Mouse (Mus musculus): ENCODE data around the gene Galnt17. TPM values are rescaled to one million over a fixed set of nuclear protein-coding genes. Genes with fewer than 3 reads are reported as not detected.

Gene Galnt17
- total RNA-seq, 2 experiments from 2014 or later: 4.4 to 4.6 TPM

DNA sequence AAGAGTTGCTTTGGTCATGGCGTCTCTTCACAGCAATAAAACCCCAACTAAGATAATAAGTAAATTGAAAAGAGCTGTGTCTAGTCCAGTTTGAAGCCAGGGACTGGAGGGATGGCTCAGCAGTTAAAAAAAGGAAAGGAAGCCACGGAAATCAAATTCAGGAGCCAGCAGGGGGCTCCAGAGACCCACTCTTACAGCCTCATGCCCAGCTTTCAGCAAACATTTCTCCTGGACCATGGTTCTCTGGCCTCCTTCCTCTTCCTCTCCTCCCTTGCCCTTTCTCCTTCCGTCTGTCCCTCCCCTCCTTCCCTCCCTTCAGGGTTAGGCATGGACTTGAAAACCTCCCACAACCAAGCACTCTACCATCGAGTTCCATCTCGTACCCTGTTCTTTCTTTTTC, 446.0 kb downstream of the Galnt17 start:
- intact Hi-C loops (cut with DNase I): loop anchor here (2.0 to 5.0 kb wide), 2 partner anchors 145 to 568 kb away; no protein-coding TSS in a partner anchor

DNA sequence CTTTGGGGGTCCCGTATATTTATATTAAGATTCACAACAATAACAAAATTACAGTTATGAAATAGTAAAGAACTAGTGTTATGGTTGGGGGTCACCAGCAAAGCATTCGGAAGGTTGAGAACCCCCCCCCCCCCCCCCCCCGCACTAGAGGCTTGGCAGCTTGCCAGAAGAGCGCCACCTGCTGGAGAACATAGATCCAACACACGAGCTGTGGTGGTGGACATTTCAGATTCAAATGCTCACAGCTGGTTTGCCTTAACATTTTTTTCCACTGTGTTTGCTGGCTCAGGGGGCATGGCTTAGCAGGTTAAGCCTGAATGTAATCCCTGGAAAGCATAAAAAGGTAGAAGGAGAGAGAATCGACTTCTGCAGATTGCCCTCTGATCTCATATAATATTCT, 448.6 kb downstream of the Galnt17 start:
- intact Hi-C loops (cut with DNase I): loop anchor here (5.0 kb wide), 1 partner anchor 148 kb away; no protein-coding TSS in a partner anchor

More for the DNA sequence above, 446.0 kb downstream of the Galnt17 start:
- DNase-seq: peak; percentile 44 to 50

DNA sequence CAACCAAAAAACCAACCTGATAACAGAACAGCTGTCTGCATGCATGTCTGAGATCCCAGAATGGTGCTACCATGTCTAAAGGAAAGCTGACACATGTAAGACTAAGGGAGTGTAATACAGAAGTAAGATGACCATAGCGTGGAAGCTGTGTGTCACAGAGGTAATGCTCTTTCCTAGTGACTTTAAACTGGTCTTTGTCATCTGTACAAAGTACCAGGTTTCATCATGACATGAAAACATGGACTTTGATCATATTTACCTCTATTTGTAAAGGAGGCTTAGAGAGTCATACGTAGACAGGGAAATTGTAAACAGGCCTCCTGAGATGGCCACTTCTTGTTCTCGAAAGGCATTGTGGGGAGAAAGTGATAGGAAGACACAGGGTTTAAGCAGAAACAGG, 449.6 kb downstream of the Galnt17 start:
- intact Hi-C loops (cut with DNase I): no loop called here
- DNase-seq: no peak

More for the DNA sequence above, 448.6 kb downstream of the Galnt17 start:
- peak in 1 of 2 experiments; percentile 10 for DNase-seq

DNA sequence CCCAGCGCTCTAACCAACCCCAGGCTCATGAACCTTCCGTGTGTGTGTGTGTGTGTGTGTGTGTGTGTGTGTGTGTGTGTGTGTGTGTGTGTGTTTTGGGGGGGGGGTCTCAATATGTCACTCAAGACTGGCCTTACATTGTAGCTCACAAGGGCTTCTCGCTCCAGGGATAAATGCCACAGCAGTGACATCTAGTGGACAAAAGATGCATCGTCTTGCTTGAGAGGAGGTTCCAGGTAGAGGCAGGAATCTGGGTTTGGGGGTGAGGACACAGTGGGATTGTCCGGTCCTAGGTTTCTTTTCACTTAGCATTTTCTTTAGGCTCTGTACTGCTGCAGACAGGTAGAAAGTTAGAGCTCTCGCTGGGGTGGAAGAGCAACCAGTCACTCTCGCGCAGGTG, 450.1 kb downstream of the Galnt17 start:
- DNase-seq: peak; percentile 27 to 53
- intact Hi-C loops (cut with DNase I): no loop called here

DNA sequence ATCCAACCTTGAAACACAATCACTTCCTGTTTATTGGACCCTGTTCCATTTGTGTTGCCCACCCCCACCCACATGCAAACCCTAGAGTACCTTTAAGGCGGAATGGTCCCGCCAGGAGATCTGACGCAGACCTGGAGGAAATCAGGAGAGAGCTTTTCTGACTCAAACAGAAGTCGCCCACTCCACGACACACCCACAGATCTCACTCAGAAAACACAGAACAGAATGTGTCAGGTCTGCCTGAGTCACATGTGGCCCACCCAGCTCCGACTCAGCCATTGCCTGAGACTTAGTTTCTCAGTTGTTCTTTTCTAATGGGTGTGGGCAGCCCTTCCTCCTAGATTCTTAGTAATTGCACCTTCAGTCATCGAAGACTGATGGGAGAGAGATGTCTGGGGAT, 453.9 kb downstream of the Galnt17 start:
- no peak for DNase-seq
- intact Hi-C loops (cut with DNase I): loop anchor here (5.0 kb wide), 2 partner anchors 537 to 1598 kb away; no protein-coding TSS in a partner anchor

DNA sequence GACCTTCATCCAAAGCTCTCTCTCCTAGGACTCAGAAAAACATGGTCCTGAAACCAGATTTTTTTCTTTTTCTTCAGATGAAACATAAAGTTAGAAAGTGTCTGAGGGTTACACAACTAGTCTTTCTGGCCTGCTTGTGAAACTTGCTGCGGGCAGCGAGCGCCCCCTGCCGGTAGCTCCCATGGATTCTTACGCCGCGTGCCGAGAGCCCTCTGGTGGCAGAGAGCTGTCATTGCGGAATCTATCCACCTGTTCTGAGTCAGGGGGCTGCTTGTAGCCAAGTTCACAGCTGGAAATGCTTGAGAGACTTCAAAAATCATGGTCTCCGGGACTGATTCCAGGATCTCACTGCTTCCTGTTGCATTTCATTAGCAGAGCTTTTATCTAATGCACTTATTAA, 454.9 kb downstream of the Galnt17 start:
- intact Hi-C loops (cut with DNase I): loop anchor here (1.0 to 5.0 kb wide), 4 partner anchors 448 to 1599 kb away; no protein-coding TSS in a partner anchor
- peak; percentile 89 to 92 for DNase-seq

DNA sequence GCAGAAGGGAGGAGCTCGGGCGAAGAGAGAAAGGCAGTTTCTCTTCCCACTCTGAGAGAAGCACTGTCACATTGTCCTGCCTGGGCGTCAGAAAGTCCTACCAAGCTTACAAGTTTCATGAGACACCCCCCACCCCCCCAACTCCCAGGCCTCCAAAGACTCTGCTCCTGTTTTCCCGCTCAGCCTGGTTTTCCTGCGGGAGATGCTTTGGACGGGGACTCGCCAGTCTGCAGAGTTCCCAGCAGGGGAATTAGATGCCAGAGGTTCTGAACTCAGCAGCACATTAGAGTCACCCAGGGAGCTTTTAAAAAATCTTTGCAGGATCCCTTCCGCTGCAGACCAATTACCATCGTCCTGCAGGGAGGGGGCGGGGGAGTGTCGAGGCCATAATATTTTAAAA, 456.1 kb downstream of the Galnt17 start:
- no peak for DNase-seq
- intact Hi-C loops (cut with DNase I): loop anchor here (5.0 kb wide), 2 partner anchors 535 to 1600 kb away; no protein-coding TSS in a partner anchor

DNA sequence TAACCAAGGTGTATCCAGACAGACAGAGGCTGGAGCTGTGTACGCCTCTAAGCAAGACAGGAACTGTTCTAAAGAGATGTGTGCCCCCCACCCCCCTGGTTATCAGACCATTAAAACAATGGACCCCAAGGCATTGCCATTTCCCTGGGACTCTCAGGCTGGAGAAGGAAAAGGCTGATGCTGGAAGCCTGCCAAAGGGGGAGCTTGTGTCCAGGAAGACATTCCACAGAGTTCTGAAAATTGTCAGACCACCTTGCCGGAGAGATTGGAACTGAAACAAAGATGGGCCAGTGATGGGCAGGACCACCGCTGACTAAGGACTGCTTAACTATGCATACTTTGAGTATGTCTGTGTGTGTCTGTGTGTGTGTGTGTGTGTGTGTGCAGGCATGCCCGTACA, 458.7 kb downstream of the Galnt17 start:
- no peak for DNase-seq
- intact Hi-C loops (cut with DNase I): loop anchor here (5.0 kb wide), 2 partner anchors 532 to 1603 kb away; no protein-coding TSS in a partner anchor

DNA sequence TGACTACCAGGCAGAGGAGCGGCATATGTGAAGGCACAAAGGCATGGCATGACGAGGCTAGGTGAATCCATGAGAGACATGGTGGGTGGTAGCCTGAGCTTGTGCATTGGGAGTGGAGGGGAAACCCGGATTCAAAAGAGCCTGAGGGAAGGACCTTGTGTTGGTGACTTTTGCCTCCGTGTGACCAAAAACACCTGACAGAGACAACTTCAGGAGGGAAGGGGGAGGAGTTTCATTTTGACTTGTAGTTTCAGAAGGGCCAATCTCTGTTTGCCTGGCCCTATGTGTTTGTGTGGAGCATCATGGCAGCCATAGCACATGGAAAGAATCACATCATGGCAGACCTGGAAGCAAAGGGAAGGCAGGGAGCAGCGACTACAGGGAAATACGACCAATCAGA, 459.7 kb downstream of the Galnt17 start:
- intact Hi-C loops (cut with DNase I): no loop called here
- DNase-seq: no peak

DNA sequence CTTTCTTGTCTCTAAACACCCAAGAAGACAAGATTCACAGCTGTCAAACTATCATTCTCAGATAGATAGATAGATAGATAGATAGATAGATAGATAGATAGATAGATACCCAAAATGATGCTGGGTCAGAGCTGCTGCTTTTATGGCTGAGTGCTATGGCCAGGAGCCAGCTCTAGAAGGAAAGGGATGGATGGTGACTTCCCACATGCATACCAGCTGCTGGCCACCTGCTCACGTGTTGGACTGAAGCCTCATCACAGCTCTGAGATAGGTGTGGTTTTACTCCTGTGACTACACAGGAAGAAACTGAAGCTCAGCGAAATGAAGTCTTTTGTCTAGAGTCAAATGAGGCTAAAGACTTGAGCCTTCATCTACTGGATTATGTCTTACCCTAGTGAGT, 482.5 kb downstream of the Galnt17 start:
- DNase-seq: no peak
- intact Hi-C loops (cut with DNase I): no loop called here
